Mouse (Mus musculus): Measurements from ENCODE around the gene Gp1bb.

- no peak for TF ChIP-seq CTCF (IDR thresholded peaks at IDR 0.05; ENCODE audit: low read depth, low read length)
- TF ChIP-seq POLR2AphosphoS5 (IDR thresholded peaks at IDR 0.05; ENCODE audit: insufficient replicate concordance, low read depth, low read length), result no peak
Observed at GRCm38 (mm10) chr16:18620601-18621361, 1.4 kb downstream of the Gp1bb start.
